Mouse (Mus musculus): ENCODE data around the gene Zfp978. TPM values are rescaled to one million over a fixed set of nuclear protein-coding genes. Genes with fewer than 3 reads are reported as not detected.
"Not testable (repeated sequence)": the region's sequence is repeated elsewhere in the genome, so short reads cannot be mapped to it uniquely, and the experiment has no call there.

Gene Zfp978
- 0.22 TPM in 1 of 2 replicates, not detected in the other for polyA plus RNA-seq (2014; fragmentation: Nextera tagmentation; extraction: Ambion mirVana)

DNA sequence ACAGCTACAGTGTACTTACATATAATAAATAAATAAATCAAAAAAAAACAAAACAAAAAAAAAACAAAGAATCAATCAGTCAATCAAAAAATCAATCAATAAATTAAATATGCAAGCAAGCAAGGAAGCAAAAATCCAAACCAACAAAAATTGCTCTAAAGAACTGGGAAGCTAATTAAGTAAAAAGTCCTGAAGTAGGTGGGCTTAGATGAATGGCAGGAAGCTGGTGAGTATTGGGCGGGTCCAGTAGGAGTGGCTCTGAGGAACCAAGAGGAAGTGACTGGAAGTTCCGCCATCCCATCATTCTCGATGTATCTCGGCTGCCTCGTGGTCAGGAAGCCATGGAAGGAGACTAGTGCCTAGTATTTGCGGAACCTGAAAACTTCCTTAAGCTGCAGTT is at the start of gene Zfp978:
Gene Zfp978, plus strand, starts transcription at position 301 of the 400 bp plus-strand sequence.
- H3K36me3 ChIP-seq (ENCODE audit: control insufficient read depth, insufficient read depth, low read length), result not testable (repeated sequence)

DNA sequence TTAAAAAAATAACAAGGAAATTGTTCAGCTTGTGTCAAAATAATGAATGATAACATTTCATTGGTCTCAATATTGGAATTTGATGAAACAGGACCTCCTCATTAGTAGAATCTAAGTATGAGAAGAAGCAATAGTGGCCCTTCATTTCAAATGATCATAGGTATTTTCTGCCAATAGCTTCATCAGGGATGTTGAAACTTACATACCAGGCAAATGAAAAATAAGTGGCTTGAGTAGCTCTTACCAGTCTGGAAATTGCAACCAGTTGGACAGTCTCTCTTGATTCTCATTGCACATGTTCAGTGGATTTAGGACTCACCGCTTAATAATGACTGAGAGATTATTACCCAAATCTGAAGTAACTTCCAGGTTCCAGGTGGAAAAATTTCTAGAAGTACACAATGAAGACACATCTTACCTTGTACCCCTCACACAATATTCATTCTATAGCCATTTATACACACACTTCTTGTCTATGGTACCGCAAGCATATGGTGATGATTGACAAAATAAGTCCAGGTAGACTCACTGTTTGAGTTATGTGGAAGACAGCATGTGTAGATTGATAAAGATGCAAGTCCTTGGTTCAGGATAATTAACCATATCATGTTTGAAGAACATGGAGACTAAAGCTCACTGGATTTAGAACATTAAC is 25.9 kb upstream of the Zfp978 start:
- not testable (repeated sequence) for H3K4me1 ChIP-seq (replicated peaks; ENCODE audit: control insufficient read depth, insufficient read depth, low read length); H3K9ac ChIP-seq (ENCODE audit: low read depth, low read length); H3K27ac ChIP-seq (ENCODE audit: low read depth, low read length); H3K36me3 ChIP-seq (ENCODE audit: control insufficient read depth, insufficient read depth, low read length); H3K27me3 ChIP-seq (ENCODE audit: control insufficient read depth, insufficient read depth, low read length); H3K4me2 ChIP-seq (replicated peaks; ENCODE audit: low read depth, low read length); H3K4me3 ChIP-seq (ENCODE audit: low read depth, low read length); DNase-seq (ENCODE audit: low spot score)
- WGBS, result 91% methylated on average over 2 of the region's 2 CpGs
- ATAC-seq (ENCODE audit: low FRiP score), result peak; percentile 73
- peaks cover 35% of the 10 kb centered on the region for H3K9me3 ChIP-seq (ENCODE audit: control insufficient read depth, low read length)

More for the DNA sequence above, at the start of gene Zfp978:
- DNase-seq (ENCODE audit: low spot score); H3K27me3 ChIP-seq (ENCODE audit: control insufficient read depth, insufficient read depth, low read length); H3K4me2 ChIP-seq (replicated peaks; ENCODE audit: low read depth, low read length); H3K27ac ChIP-seq (ENCODE audit: low read depth, low read length); ATAC-seq (ENCODE audit: low FRiP score); H3K9me3 ChIP-seq (ENCODE audit: control insufficient read depth, low read length); H3K9ac ChIP-seq (ENCODE audit: low read depth, low read length); H3K4me3 ChIP-seq (ENCODE audit: low read depth, low read length); H3K4me1 ChIP-seq (replicated peaks; ENCODE audit: control insufficient read depth, insufficient read depth, low read length): not testable (repeated sequence)
- WGBS, result no CpG with 5 or more reads among the region's 6 CpGs

DNA sequence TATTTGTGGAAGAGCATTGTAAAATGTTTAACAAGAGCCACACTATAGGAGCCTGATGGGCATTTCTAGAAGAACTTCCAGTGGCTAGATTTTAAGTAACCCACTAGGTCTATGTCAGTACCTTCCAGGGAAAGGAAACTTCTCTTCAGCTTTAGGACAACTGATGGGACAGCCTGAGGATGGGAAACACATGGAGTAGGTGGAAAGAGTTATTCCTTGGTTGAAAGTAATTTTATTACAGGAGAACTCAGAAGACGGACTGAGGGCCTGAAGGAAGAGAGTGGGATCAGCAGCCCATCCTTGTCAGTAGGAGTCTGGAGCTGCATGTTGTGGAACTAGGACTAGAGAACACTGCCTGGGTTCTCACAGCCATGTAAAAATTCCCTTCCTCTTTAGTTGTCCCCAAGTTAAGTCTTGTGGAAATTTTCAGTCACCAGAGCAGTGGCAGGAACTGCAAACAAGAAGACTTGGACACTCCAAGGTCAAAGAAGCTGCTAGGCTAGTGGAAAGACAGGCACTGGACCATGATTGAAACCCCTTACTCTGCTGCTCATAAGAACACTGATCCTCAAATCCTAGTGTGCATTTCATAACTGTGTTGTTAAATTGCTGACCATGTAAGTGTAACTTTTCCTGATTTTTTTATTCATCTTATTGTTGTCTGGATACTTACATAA is 25.3 kb upstream of the Zfp978 start:
- H3K9ac ChIP-seq (ENCODE audit: low read depth, low read length); H3K36me3 ChIP-seq (ENCODE audit: control insufficient read depth, insufficient read depth, low read length); H3K27ac ChIP-seq (ENCODE audit: low read depth, low read length); H3K27me3 ChIP-seq (ENCODE audit: control insufficient read depth, insufficient read depth, low read length); H3K4me3 ChIP-seq (ENCODE audit: low read depth, low read length); H3K4me2 ChIP-seq (replicated peaks; ENCODE audit: low read depth, low read length); DNase-seq (ENCODE audit: low spot score); H3K4me1 ChIP-seq (replicated peaks; ENCODE audit: control insufficient read depth, insufficient read depth, low read length): not testable (repeated sequence)
- H3K9me3 ChIP-seq (ENCODE audit: control insufficient read depth, low read length), result peaks cover 36% of the 10 kb centered on the region
- ATAC-seq (ENCODE audit: low FRiP score), result peak; percentile 55
- WGBS, result 49% methylated on average over 1 of the region's 1 CpGs

DNA sequence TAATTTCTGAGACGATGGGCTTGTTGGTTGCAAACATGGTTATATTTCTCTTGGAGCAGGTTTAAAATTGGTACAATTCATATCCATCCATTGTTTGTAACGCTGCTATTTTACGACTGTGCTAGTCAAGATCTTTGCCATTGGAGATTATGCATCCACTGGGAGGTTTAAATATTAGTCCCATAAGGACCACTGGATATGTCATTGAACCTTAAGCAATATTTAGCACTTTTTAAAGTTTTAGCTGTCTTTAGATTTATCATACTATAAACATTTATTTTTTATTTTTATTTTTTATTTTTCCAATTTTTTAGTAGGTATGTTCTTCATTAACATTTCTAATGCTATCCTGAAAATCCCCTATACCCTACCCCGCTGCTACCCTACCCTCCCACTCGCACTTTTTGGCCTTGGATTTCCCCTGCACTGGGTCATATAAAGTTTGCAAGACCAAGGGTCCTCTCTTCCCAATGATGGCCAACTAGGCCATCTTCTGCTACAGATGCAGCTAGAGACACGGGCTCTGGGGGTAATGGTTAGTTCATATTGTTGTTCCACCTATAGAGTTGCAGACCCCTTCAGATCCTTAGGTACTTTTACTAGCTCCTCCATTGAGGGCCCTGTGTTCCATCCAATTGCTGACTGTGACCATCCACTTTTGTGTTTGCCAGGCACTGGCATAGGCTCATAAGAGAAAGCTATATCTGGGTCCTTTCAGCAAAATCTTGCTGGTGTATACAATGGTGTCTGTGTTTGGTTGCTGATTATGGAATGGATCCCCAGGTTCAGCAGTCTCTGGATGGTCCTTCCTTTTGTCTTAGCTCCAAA is 24.5 kb upstream of the Zfp978 start:
- 69% methylated on average over 6 of the region's 6 CpGs for WGBS
- peak; percentile 72 for ATAC-seq (ENCODE audit: low FRiP score)
- DNase-seq (ENCODE audit: low spot score), result not testable (repeated sequence)

DNA sequence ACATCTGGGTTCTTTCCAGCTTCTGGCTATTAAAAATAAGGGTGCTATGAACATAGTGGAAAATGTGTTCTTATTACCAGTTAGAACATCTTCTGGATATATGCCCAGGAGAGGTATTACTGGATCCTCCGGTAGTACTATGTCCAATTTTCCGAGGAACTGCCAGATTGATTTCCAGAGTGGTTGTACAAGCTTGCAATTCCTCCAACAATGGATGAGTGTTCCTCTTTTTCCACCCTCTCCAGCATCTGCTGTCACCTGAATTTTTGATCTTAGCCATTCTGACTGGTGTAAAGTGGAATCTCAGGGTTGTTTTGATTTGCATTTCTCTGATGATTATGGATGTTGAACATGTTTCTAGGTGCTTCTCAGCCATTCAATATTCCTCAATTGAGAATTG is 23.6 kb upstream of the Zfp978 start:
- H3K4me3 ChIP-seq (ENCODE audit: low read depth, low read length); H3K27me3 ChIP-seq (ENCODE audit: control insufficient read depth, insufficient read depth, low read length); H3K4me1 ChIP-seq (replicated peaks; ENCODE audit: control insufficient read depth, insufficient read depth, low read length); H3K36me3 ChIP-seq (ENCODE audit: control insufficient read depth, insufficient read depth, low read length); H3K9ac ChIP-seq (ENCODE audit: low read depth, low read length); H3K27ac ChIP-seq (ENCODE audit: low read depth, low read length); ATAC-seq (ENCODE audit: low FRiP score); DNase-seq (ENCODE audit: low spot score); H3K4me2 ChIP-seq (replicated peaks; ENCODE audit: low read depth, low read length): not testable (repeated sequence)
- WGBS, result 92% methylated on average over 2 of the region's 2 CpGs
- peaks cover 38% of the 10 kb centered on the region for H3K9me3 ChIP-seq (ENCODE audit: control insufficient read depth, low read length)

More for the DNA sequence above, 24.5 kb upstream of the Zfp978 start:
- H3K27me3 ChIP-seq (ENCODE audit: control insufficient read depth, insufficient read depth, low read length); H3K4me1 ChIP-seq (replicated peaks; ENCODE audit: control insufficient read depth, insufficient read depth, low read length); H3K4me2 ChIP-seq (replicated peaks; ENCODE audit: low read depth, low read length); H3K27ac ChIP-seq (ENCODE audit: low read depth, low read length); H3K4me3 ChIP-seq (ENCODE audit: low read depth, low read length); H3K36me3 ChIP-seq (ENCODE audit: control insufficient read depth, insufficient read depth, low read length); H3K9ac ChIP-seq (ENCODE audit: low read depth, low read length): not testable (repeated sequence)
- peaks cover 38% of the 10 kb centered on the region for H3K9me3 ChIP-seq (ENCODE audit: control insufficient read depth, low read length)

DNA sequence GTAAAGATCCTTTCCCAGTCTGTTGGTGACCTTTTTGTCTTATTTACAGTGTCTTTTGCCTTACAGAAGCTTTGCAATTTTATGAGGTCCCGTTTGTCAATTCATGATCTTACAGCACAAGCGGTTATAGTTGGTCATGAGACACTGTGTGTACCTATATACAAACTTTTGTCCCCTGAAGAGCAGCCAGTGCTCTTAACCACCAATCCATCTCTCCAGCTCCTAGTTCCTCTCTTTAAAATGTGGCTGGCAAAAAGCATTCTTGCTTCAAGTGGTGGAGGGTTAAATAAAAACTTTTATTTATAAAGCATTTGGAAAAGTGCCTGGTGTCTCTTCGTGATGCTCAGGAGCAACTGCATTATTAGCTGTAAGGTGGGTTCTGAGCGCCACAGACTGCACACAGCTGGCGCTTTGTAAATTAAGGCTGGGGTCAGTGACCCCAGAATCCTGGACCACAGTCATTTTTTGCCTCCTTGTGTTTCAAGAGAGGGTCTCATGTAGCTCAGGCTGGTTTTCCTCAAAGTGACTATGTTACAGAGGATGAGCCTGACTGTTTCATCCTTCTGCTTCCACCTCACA is 23.0 kb upstream of the Zfp978 start:
- ATAC-seq (ENCODE audit: low FRiP score), result peak; percentile 47; the same call in 1 of the 2 replicates
- peaks cover 41% of the 10 kb centered on the region for H3K9me3 ChIP-seq (ENCODE audit: control insufficient read depth, low read length)
- H3K9ac ChIP-seq (ENCODE audit: low read depth, low read length), result no peak overlapping the region
- H3K4me1 ChIP-seq (replicated peaks; ENCODE audit: control insufficient read depth, insufficient read depth, low read length), result no peaks in the 10 kb centered on the region
- no peaks in the 10 kb centered on the region for H3K36me3 ChIP-seq (ENCODE audit: control insufficient read depth, insufficient read depth, low read length)
- no peak overlapping the region for H3K4me3 ChIP-seq (ENCODE audit: low read depth, low read length)
- H3K27ac ChIP-seq (ENCODE audit: low read depth, low read length), result no peak overlapping the region
- DNase-seq (ENCODE audit: low spot score), result no peak
- H3K27me3 ChIP-seq (ENCODE audit: control insufficient read depth, insufficient read depth, low read length), result no peaks in the 10 kb centered on the region
- no peak overlapping the region for H3K4me2 ChIP-seq (replicated peaks; ENCODE audit: low read depth, low read length)
- 73% methylated on average over 5 of the region's 5 CpGs for WGBS

DNA sequence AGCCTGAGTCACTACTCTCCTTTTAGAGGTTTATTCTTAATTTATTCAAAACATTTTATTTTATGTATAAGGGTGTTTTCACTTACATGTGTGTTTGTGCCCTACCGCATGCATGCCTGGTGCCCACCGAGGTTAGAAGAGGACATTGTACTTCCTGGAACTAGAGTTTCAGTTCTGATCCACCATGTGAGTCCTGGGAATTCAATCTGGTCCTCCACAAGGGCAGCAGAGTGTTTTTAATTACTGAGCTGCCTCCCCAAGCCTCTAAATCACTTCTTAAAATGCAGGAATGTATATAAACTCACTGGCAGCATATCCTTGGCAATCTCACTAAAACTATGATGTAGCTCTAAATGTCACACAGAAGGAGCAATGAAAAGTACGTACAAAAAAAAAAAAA is 22.4 kb upstream of the Zfp978 start:
- not testable (repeated sequence) for H3K36me3 ChIP-seq (ENCODE audit: control insufficient read depth, insufficient read depth, low read length); DNase-seq (ENCODE audit: low spot score); H3K9ac ChIP-seq (ENCODE audit: low read depth, low read length); H3K27me3 ChIP-seq (ENCODE audit: control insufficient read depth, insufficient read depth, low read length); H3K4me1 ChIP-seq (replicated peaks; ENCODE audit: control insufficient read depth, insufficient read depth, low read length); H3K27ac ChIP-seq (ENCODE audit: low read depth, low read length); ATAC-seq (ENCODE audit: low FRiP score); H3K4me2 ChIP-seq (replicated peaks; ENCODE audit: low read depth, low read length); H3K4me3 ChIP-seq (ENCODE audit: low read depth, low read length)
- H3K9me3 ChIP-seq (ENCODE audit: control insufficient read depth, low read length), result peaks cover 47% of the 10 kb centered on the region
- 81% methylated on average over 3 of the region's 3 CpGs for WGBS

DNA sequence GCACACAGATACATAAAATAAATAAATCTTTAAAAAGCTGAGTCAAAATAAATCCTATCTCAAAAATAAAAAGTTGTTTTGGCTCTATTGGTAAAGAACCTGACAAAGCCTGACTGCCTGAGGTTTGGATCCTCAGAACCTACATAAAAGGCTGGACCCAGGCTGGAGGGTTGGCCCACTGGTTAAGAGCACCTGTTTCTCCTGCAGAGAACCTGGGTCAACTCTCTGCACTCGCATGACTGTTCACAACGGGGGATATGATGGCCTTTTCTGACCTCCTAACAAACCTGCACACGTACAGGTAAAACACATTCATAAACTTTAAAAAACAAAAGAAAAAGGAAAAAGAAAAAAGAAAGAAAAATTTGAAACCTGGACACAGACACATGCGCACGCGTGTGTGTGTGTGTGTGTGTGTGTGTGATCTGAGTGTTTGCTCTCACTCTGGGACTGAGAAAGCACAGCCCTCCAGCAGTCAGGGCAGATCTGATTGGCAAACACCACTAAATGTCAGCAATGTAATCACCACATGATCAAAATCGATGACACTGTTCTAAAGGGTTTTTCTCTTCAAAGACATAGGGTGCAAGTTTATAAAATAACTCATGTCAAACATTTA is 21.4 kb upstream of the Zfp978 start:
- WGBS, result 76% methylated on average over 7 of the region's 7 CpGs
- ATAC-seq (ENCODE audit: low FRiP score); H3K27me3 ChIP-seq (ENCODE audit: control insufficient read depth, insufficient read depth, low read length); H3K4me3 ChIP-seq (ENCODE audit: low read depth, low read length); H3K27ac ChIP-seq (ENCODE audit: low read depth, low read length); H3K4me1 ChIP-seq (replicated peaks; ENCODE audit: control insufficient read depth, insufficient read depth, low read length); H3K4me2 ChIP-seq (replicated peaks; ENCODE audit: low read depth, low read length); DNase-seq (ENCODE audit: low spot score); H3K36me3 ChIP-seq (ENCODE audit: control insufficient read depth, insufficient read depth, low read length); H3K9ac ChIP-seq (ENCODE audit: low read depth, low read length): not testable (repeated sequence)
- peaks cover 47% of the 10 kb centered on the region for H3K9me3 ChIP-seq (ENCODE audit: control insufficient read depth, low read length)

Measured in hindbrain, embryonic 11.5 days (tissue).